19 mouse cellular contexts compared by ENCODE assay signal in genomic region chr8:107650306-107650705, GRCm38 (mm10).
DNase-seq lines count a peak whose midpoint lies in the region; ATAC-seq and TF ChIP-seq lines count a peak whose summit lies in the region.
"Had no signal": no experiment of that assay in that cellular context is flagged by ENCODE, and none has a peak within 500 bp of the region (broad histone marks: within the 10 kb centered on the region; RNA-seq: fewer than 3 reads in every experiment).

No protein-coding gene starts in this region.

- no peaks in the 10 kb centered on the region for H3K36me3 ChIP-seq in heart, embryonic 10.5 days
- no peaks in the 10 kb centered on the region for H3K36me3 ChIP-seq in limb, embryonic 12.5 days
- no peaks in the 10 kb centered on the region for H3K36me3 ChIP-seq in limb, embryonic 10.5 days
- H3K36me3 ChIP-seq in limb, embryonic 14.5 days (ENCODE audit: control insufficient read depth, insufficient read depth, low read length), result no peaks in the 10 kb centered on the region
- H3K36me3 ChIP-seq: embryonic facial prominence, embryonic 15.5 days; heart, embryonic 15.5 days; kidney, embryonic 15.5 days; neural tube, embryonic 12.5 days had no signal

- ATAC-seq in limb, embryonic 12.5 days (ENCODE audit: insufficient number of reproducible peaks, insufficient read depth, low FRiP score, low TSS enrichment, low read depth), result no peak
- ATAC-seq in limb, embryonic 14.5 days (ENCODE audit: low FRiP score, low read depth), result no peak

- H3K27ac ChIP-seq in heart, embryonic 10.5 days, result no peak overlapping the region
- H3K27ac ChIP-seq in limb, embryonic 12.5 days, result peak overlapping the region; percentile 30; the same call in 1 of the 2 replicates
- no peak overlapping the region for H3K27ac ChIP-seq in limb, embryonic 10.5 days
- H3K27ac ChIP-seq in limb, embryonic 14.5 days (replicated peaks; ENCODE audit: low read depth, low read length), result peak overlapping the region; percentile 40; the same call in 1 of the 2 replicates
- H3K27ac ChIP-seq: embryonic facial prominence, embryonic 15.5 days; heart, adult 2 months; heart, embryonic 15.5 days; kidney, embryonic 15.5 days; neural tube, embryonic 12.5 days had no signal

- no peaks in the 10 kb centered on the region for H3K27me3 ChIP-seq in heart, embryonic 10.5 days (ENCODE audit: insufficient read depth, poor library complexity, severe bottlenecking)
- H3K27me3 ChIP-seq in limb, embryonic 12.5 days, result no peaks in the 10 kb centered on the region
- H3K27me3 ChIP-seq in limb, embryonic 10.5 days (ENCODE audit: low read depth, poor library complexity, severe bottlenecking), result no peaks in the 10 kb centered on the region
- H3K27me3 ChIP-seq in limb, embryonic 14.5 days (ENCODE audit: control insufficient read depth, insufficient read depth, low read length), result no peaks in the 10 kb centered on the region
- H3K27me3 ChIP-seq: embryonic facial prominence, embryonic 15.5 days; heart, embryonic 15.5 days; kidney, embryonic 15.5 days; neural tube, embryonic 12.5 days had no signal

- no peaks in the 10 kb centered on the region for H3K9me3 ChIP-seq in heart, embryonic 10.5 days
- no peaks in the 10 kb centered on the region for H3K9me3 ChIP-seq in limb, embryonic 12.5 days
- no peaks in the 10 kb centered on the region for H3K9me3 ChIP-seq in limb, embryonic 10.5 days (replicated peaks)
- H3K9me3 ChIP-seq in limb, embryonic 14.5 days (ENCODE audit: control insufficient read depth, low read length), result no peaks in the 10 kb centered on the region
- H3K9me3 ChIP-seq: embryonic facial prominence, embryonic 15.5 days; heart, embryonic 15.5 days; kidney, embryonic 15.5 days; neural tube, embryonic 12.5 days had no signal

- no peak for TF ChIP-seq POLR2A in brain, embryonic 14.5 days (IDR thresholded peaks at IDR 0.05; ENCODE audit: borderline replicate concordance, extremely low read depth, insufficient read depth, insufficient read length, poor library complexity, severe bottlenecking)
- no peak for TF ChIP-seq POLR2A in limb, embryonic 14.5 days (IDR thresholded peaks at IDR 0.05; ENCODE audit: borderline replicate concordance, extremely low read depth, insufficient read depth, insufficient read length)

- DNase-seq in heart, adult 11 months, result peak; percentile 54
- DNase-seq in heart, embryonic 10.5 days (ENCODE audit: low spot score), result no peak
- no peak for DNase-seq in limb, embryonic 10.5 days (ENCODE audit: low spot score)
- DNase-seq in brain, embryonic 14.5 days (ENCODE audit: low read depth), result peak; percentile 47
- DNase-seq in limb, embryonic 14.5 days (ENCODE audit: low spot score), result peak; percentile 52
- no peak for DNase-seq in urinary bladder, adult 18-20 months (ENCODE audit: low spot score in 2 of 2)
- DNase-seq: adrenal gland, postnatal 36 days; cerebellum, adult 8-10 months; gastrocnemius, postnatal 14 days; heart, adult 2 months; heart, postnatal 4 days; liver; spleen, adult 18-20 months; thymus, adult 2 months had no signal

- WGBS in heart, embryonic 10.5 days, result 88% methylated on average over 9 of the region's 9 CpGs
- 82% methylated on average over 9 of the region's 9 CpGs for WGBS in limb, embryonic 12.5 days
- WGBS in limb, embryonic 10.5 days, result 93% methylated on average over 9 of the region's 9 CpGs
- 64% methylated on average over 9 of the region's 9 CpGs for WGBS in limb, embryonic 14.5 days

- peak; percentile 32; the same call in 1 of the 2 replicates for TF ChIP-seq CTCF in brain, embryonic 14.5 days (IDR thresholded peaks at IDR 0.05; ENCODE audit: borderline replicate concordance, extremely low read depth, insufficient read depth, insufficient read length)

- no peak overlapping the region for H3K9ac ChIP-seq in limb, embryonic 12.5 days (replicated peaks)
- H3K9ac ChIP-seq in limb, embryonic 14.5 days (ENCODE audit: low read depth, low read length, severe bottlenecking), result no peak overlapping the region
- H3K9ac ChIP-seq: embryonic facial prominence, embryonic 15.5 days; heart, embryonic 15.5 days; kidney, embryonic 15.5 days; neural tube, embryonic 12.5 days had no signal

- H3K4me2 ChIP-seq in limb, embryonic 12.5 days, result no peak overlapping the region
- no peak overlapping the region for H3K4me2 ChIP-seq in limb, embryonic 14.5 days (replicated peaks; ENCODE audit: low read depth, low read length, severe bottlenecking)
- H3K4me2 ChIP-seq: embryonic facial prominence, embryonic 15.5 days; heart, embryonic 15.5 days; kidney, embryonic 15.5 days had no signal

- H3K4me3 ChIP-seq in heart, embryonic 10.5 days, result no peak overlapping the region
- no peak overlapping the region for H3K4me3 ChIP-seq in limb, embryonic 12.5 days (replicated peaks)
- H3K4me3 ChIP-seq in limb, embryonic 10.5 days, result no peak overlapping the region
- H3K4me3 ChIP-seq in limb, embryonic 14.5 days (replicated peaks; ENCODE audit: low read length), result no peak overlapping the region
- H3K4me3 ChIP-seq: embryonic facial prominence, embryonic 15.5 days; heart, adult 2 months; heart, embryonic 15.5 days; kidney, embryonic 15.5 days; neural tube, embryonic 12.5 days had no signal

- no peaks in the 10 kb centered on the region for H3K4me1 ChIP-seq in heart, embryonic 10.5 days
- peaks cover 14% of the 10 kb centered on the region for H3K4me1 ChIP-seq in limb, embryonic 12.5 days (replicated peaks)
- H3K4me1 ChIP-seq in limb, embryonic 10.5 days, result no peaks in the 10 kb centered on the region
- H3K4me1 ChIP-seq in limb, embryonic 14.5 days (ENCODE audit: control insufficient read depth, insufficient read depth, low read length), result peaks cover 7% of the 10 kb centered on the region; the same call in 1 of the 2 replicates
- H3K4me1 ChIP-seq: embryonic facial prominence, embryonic 15.5 days; heart, embryonic 15.5 days; kidney, embryonic 15.5 days had no signal

Comparison
In these comparisons a context has a peak if more than half of its experiments do, and no peak if none do; other contexts are left out.
1. DNase-seq: peak in heart, adult 11 months (single experiment), brain, embryonic 14.5 days (single experiment) and limb, embryonic 14.5 days (single experiment); none in heart, embryonic 10.5 days (single experiment), limb, embryonic 10.5 days (single experiment) and urinary bladder, adult 18-20 months (0 of 2).
2. H3K27ac ChIP-seq: peak in limb, embryonic 12.5 days (single experiment) and limb, embryonic 14.5 days (single experiment); none in heart, embryonic 10.5 days (single experiment) and limb, embryonic 10.5 days (single experiment).